Mouse (Mus musculus) hindbrain, embryonic 14.5 days (tissue): ENCODE measurements around the gene Krt222. TPM values are rescaled to one million over a fixed set of nuclear protein-coding genes. Genes with fewer than 3 reads are reported as not detected.

Experiments used
- ATAC-seq: fragments of 200-750 bp; cut with Nextera tagmentation; 2 replicates; pipeline ENCODE4 v1.8.0; 2017; ENCODE audit warnings: moderate number of reproducible peaks, mild to moderate bottlenecking, moderate TSS enrichment, moderate library complexity; ENCODE audit not compliant: low FRiP score
- DNase-seq: peaks from one replicate; pipeline ENCODE4 v3.0.0-alpha.2; 2015; ENCODE audit warnings: low spot score
- H3K27ac ChIP-seq: fragments of 300-500 bp; sonication (generic); 2 replicates; pipeline ENCODE4 v1.5.1; 2014; ENCODE audit warnings: mild to moderate bottlenecking, moderate library complexity
- H3K27me3 ChIP-seq: fragments of 300-500 bp; sonication (generic); 2 replicates; pipeline ENCODE4 v1.6.1; 2014; ENCODE audit warnings: mild to moderate bottlenecking, low read length, mixed read lengths; ENCODE audit not compliant: control insufficient read depth, insufficient read depth
- H3K36me3 ChIP-seq: fragments of 300-500 bp; sonication (generic); replicated peaks from 2 replicates; pipeline ENCODE4 v1.6.1; 2014; ENCODE audit not compliant: control insufficient read depth, insufficient read depth
- H3K4me1 ChIP-seq: fragments of 300-500 bp; sonication (generic); replicated peaks from 2 replicates; pipeline ENCODE4 v1.6.1; 2014; ENCODE audit warnings: antibody characterized with exemption, low read length, mixed read lengths; ENCODE audit not compliant: control insufficient read depth, insufficient read depth
- H3K4me2 ChIP-seq: fragments of 300-500 bp; sonication (generic); replicated peaks from 2 replicates; pipeline ENCODE4 v1.6.1; 2014; ENCODE audit warnings: mild to moderate bottlenecking, moderate library complexity
- H3K4me3 ChIP-seq: fragments of 300-500 bp; sonication (generic); replicated peaks from 2 replicates; pipeline ENCODE4 v1.5.1; 2014; ENCODE audit warnings: mild to moderate bottlenecking, low read length
- H3K9ac ChIP-seq: fragments of 300-500 bp; sonication (generic); 2 replicates; pipeline ENCODE4 v1.6.1; 2014
- H3K9me3 ChIP-seq: fragments of 300-500 bp; sonication (generic); 2 replicates; pipeline ENCODE4 v1.6.1; 2016; ENCODE audit warnings: low read length; ENCODE audit not compliant: control insufficient read depth
- WGBS: fragments of 180-500 bp; shearing (Covaris S2); extraction: QIAGEN DNeasy Blood & Tissue Kit; methylation state at CpG from one replicate; pipeline ENCODE4 v1.1.7; 2014; 5-methylcytosine and 5-hydroxymethylcytosine counted together
- polyA plus RNA-seq: library from polyadenylated mRNA; unstranded; fragments of >200 nt; fragmentation: Nextera tagmentation; extraction: Ambion mirVana; gene quantifications from 2 replicates; pipeline ENCODE4 v1.2.1, GENCODE M21; 2014

The Krt222 gene
- polyA plus RNA-seq: 7.3 and 9.3 TPM in 2 replicates

DNA sequence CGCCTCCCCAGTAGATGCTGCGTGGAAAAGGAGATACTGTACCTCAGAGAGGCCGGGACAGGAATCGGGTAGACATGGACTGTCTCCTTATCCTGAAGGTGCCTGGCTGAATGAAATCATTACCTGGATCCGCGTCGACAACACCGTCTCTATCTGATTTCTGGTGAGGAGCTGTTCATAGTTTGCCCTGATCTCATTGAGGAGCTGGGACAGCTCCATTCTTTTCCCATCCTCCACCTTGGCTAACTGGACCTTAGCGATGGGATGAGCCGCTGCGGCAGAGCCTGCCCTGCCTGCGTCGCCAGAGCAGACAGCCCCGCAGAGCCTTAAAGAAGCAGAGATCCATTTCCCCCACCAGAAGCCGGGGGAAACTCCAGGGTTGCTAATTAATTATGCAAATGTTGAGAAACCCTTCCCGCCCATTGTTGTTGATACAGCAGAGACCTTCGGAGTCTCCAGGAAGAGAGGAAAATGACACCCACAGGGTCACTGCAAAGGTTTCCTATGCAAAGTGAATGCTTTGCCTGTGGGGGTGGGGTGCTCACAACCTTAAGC is at the start of gene Krt222:
Gene Krt222 (minus strand): TSS at position 266 of the 555 bp plus-strand sequence.
- no peaks in the 10 kb centered on the region for H3K9me3 ChIP-seq
- no peaks in the 10 kb centered on the region for H3K36me3 ChIP-seq
- no peaks in the 10 kb centered on the region for H3K27me3 ChIP-seq
- ATAC-seq (no peak), DNase-seq (peak; percentile 43)
- peak within 1 kb of the TSS; percentile 57 for H3K4me2 ChIP-seq
- H3K4me3 ChIP-seq: peak within 1 kb of the TSS; percentile 31
- peak within 1 kb of the TSS; percentile 66 for H3K27ac ChIP-seq
- 6% methylated on average over 17 of the region's 17 CpGs for WGBS
- H3K4me1 ChIP-seq: no peaks in the 10 kb centered on the region
- H3K9ac ChIP-seq: peak within 1 kb of the TSS; percentile 53

DNA sequence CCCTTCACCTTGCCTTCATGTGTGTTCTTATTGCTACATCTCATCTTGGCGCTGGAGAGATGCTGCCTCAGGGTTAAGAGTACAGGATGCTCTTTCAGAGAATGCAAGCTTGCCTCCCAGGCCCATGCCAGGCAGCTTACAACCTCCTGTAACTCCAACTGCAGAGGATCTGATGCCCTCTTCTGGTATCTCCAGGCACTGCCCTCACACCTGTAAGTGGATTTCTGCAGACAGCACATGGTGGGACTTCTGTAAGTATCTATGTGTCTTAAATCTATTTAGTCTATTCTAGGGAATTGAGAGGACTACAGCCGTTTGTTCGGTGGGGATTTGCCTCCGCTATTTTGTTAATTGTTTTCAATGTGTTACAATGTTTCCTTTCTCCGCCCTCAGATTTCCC is 49.0 kb upstream of the Krt222 start:
- H3K9ac ChIP-seq: no peak overlapping the region
- H3K36me3 ChIP-seq: no peaks in the 10 kb centered on the region
- no peaks in the 10 kb centered on the region for H3K4me1 ChIP-seq
- no peak overlapping the region for H3K4me2 ChIP-seq
- DNase-seq: peak; percentile 29
- WGBS: 67% methylated on average over 5 of the region's 5 CpGs
- H3K4me3 ChIP-seq: no peak overlapping the region
- no peak for ATAC-seq
- no peak overlapping the region for H3K27ac ChIP-seq
- H3K9me3 ChIP-seq: no peaks in the 10 kb centered on the region
- no peaks in the 10 kb centered on the region for H3K27me3 ChIP-seq

DNA sequence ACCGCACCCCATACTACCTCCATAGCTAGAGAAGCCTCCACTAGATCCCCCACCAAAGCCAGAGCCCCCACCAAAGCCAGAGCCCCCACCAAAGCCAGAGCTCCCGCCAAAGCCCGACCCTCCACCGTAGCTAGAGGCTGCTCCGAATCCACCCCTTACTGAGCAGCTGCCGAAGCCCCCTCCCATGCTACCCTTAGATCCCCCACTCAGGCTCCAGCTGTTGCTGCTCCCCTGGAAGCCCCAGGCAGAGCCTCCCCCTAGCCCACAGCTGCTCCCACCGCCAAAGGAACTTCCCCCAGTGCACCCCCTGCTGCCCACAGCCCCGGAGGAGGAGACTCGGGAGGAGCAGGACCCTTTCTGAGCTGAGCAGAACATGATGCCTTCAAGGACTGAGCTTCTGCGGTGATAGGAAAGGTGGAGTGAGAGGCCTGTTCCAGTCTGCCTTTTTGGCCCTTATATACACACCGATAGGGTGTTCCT is 41.0 kb upstream of the Krt222 start, which contains the start of gene Krt24:
Gene Krt24 (minus strand): TSS at position 430 of the 480 bp plus-strand sequence.
- Histone ChIP-seq H3K36me3 (no peaks in the 10 kb centered on the region), H3K9me3 (no peaks in the 10 kb centered on the region), H3K4me1 (0 out of 2 replicates have a peak, but pooled peaks cover 7% of the 10 kb centered on the region), H3K4me3 (no peak within 1 kb of the TSS), H3K27me3 (no peaks in the 10 kb centered on the region), H3K9ac (no peak within 1 kb of the TSS), H3K27ac (no peak within 1 kb of the TSS), H3K4me2 (no peak within 1 kb of the TSS)
- ATAC-seq (no peak), DNase-seq (no peak)
- 49% methylated on average over 11 of the region's 11 CpGs for WGBS

DNA sequence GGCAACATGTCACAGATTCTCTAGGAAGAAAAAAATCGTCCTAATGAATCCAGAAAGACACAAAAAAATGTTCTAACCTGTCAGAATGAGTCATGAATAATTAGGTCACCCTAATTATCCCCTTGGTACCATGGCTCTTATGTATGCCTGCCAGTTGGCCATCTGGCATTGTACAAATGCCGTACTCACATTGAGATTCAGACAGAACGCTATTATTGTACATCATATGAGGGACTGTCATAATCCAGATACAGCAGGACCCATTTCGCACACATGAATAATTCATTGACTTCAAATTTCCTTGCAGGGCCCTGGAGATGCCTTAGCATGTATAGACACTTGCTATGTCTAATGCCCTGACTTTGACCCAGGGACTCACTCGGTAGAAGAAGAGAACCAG is 40.1 kb upstream of the Krt222 start:
- H3K27ac ChIP-seq: no peak overlapping the region
- DNase-seq: peak; percentile 48
- 50% methylated on average over 5 of the region's 5 CpGs for WGBS
- H3K4me3 ChIP-seq: no peak overlapping the region
- ATAC-seq: no peak
- no peak overlapping the region for H3K4me2 ChIP-seq
- H3K9ac ChIP-seq: no peak overlapping the region
- H3K36me3 ChIP-seq: no peaks in the 10 kb centered on the region
- H3K9me3 ChIP-seq: no peaks in the 10 kb centered on the region
- 0 out of 2 replicates have a peak, but pooled peaks cover 7% of the 10 kb centered on the region for H3K4me1 ChIP-seq
- no peaks in the 10 kb centered on the region for H3K27me3 ChIP-seq

DNA sequence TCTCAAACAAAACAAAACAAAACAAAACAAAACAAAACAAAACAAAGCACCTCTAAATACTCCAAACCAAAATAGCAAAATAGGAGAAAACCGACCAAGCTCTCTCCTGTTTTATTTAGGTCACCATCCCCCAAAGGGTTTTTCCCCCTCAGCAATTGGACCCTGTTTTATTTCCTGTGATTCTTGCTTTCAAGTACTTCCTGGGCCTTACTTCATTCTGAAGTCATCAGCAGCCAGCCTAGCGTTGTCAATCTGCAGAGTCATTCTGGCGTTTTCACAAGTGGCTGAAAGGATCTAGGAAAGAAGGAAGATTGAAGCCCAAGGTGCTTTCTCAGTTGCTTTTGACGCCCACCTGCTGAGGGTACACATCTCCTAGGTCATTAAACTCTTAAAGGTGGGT is 39.4 kb upstream of the Krt222 start:
- H3K9me3 ChIP-seq: no peaks in the 10 kb centered on the region
- 53% methylated on average over 4 of the region's 4 CpGs for WGBS
- 0 out of 2 replicates have a peak, but pooled peaks cover 7% of the 10 kb centered on the region for H3K4me1 ChIP-seq
- no peak overlapping the region for H3K4me2 ChIP-seq
- H3K9ac ChIP-seq: no peak overlapping the region
- no peaks in the 10 kb centered on the region for H3K36me3 ChIP-seq
- no peak for DNase-seq
- no peak overlapping the region for H3K4me3 ChIP-seq
- no peak overlapping the region for H3K27ac ChIP-seq
- no peaks in the 10 kb centered on the region for H3K27me3 ChIP-seq
- no peak for ATAC-seq

DNA sequence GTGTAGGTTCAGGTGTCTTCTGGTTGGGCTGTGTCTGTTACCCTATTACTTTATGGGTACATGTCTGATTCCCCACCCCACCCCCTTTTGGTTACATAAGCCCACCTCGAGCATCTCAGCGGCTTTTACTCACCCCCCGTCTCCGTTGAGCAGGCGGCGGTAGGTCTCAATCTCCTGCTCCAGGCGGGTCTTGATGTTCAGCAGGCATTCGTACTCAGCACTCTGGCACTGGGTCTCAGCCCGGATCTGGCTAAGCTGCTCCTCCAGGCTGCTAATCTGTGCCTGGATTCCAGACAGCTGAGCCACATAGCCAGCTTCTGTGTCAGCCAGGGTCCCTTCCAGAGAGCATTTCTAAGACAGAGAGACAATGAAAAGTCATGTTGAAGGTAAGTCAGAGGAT is 37.2 kb upstream of the Krt222 start:
- H3K4me2 ChIP-seq: no peak overlapping the region
- H3K9me3 ChIP-seq: no peaks in the 10 kb centered on the region
- 82% methylated on average over 9 of the region's 9 CpGs for WGBS
- DNase-seq: no peak
- H3K27me3 ChIP-seq: no peaks in the 10 kb centered on the region
- no peak overlapping the region for H3K4me3 ChIP-seq
- H3K4me1 ChIP-seq: 0 out of 2 replicates have a peak, but pooled peaks cover 7% of the 10 kb centered on the region
- no peak for ATAC-seq
- no peak overlapping the region for H3K27ac ChIP-seq
- no peaks in the 10 kb centered on the region for H3K36me3 ChIP-seq
- no peak overlapping the region for H3K9ac ChIP-seq

DNA sequence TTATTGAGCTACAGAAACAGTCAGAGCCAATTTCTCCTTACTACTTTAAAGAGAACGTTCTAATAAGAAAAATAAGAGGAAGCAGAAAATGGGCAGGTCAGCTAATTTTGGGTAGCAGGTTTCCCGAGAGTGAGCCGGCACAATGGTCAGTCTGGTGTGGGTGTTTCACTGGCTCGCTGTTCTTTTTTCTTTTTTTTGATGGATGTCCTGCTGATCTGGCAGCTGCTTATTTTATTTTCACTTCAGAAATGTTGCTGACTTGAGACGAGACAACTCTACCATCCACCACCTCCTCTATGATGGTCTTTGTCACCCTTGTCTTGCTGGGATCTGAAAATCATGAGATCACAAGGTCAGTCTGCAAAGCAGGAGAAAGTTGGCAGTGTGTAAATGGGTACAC is 36.1 kb upstream of the Krt222 start:
- H3K4me3 ChIP-seq: no peak overlapping the region
- no peaks in the 10 kb centered on the region for H3K9me3 ChIP-seq
- ATAC-seq: no peak
- H3K27me3 ChIP-seq: no peaks in the 10 kb centered on the region
- H3K27ac ChIP-seq: no peak overlapping the region
- H3K36me3 ChIP-seq: no peaks in the 10 kb centered on the region
- no peak overlapping the region for H3K4me2 ChIP-seq
- no peak overlapping the region for H3K9ac ChIP-seq
- DNase-seq: no peak
- 0 out of 2 replicates have a peak, but pooled peaks cover 7% of the 10 kb centered on the region for H3K4me1 ChIP-seq
- 64% methylated on average over 5 of the region's 5 CpGs for WGBS

DNA sequence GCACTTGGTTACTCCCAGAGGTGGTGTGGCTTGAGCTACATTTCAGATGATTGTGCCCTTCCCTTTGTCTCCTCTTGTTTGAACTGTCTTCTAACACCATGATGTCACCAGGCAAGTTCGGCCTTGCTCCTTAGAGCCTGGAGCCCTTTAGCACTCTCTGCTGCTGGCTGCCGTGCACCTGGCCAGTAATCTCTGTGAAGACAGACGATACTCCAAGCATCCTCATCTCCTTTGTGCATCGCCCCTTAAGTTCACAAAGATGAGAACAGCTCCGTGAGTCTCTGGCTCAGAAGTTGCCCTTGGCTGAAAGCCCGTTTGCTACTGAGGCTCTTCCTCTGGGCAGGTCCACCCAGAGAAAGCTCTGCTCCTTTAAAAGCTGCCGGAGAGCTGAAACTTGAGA is 32.9 kb upstream of the Krt222 start:
- H3K36me3 ChIP-seq: no peaks in the 10 kb centered on the region
- H3K4me1 ChIP-seq: no peaks in the 10 kb centered on the region
- no peak overlapping the region for H3K4me2 ChIP-seq
- H3K9ac ChIP-seq: no peak overlapping the region
- H3K27me3 ChIP-seq: no peaks in the 10 kb centered on the region
- ATAC-seq: no peak
- no peak for DNase-seq
- no peaks in the 10 kb centered on the region for H3K9me3 ChIP-seq
- no peak overlapping the region for H3K4me3 ChIP-seq
- H3K27ac ChIP-seq: no peak overlapping the region
- 75% methylated on average over 7 of the region's 7 CpGs for WGBS

DNA sequence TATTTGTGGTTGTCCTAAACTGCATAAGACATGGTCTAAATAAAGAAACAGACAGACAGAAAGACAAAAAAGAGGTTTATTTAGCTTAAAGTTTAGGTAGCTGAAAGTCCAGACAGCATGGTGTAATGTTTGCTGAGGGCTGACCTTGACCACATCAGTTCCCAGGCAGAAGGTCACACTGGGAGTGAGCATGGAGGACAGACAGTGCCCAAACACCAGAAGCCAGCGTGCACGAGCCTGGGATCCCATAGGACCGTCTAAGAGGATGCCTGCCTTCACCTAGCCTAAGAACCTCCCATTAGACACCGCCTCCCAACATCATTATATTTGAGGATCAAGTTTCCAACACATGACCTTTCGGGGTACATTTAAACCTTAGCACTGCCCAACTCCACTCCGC is 31.7 kb upstream of the Krt222 start:
- 81% methylated on average over 6 of the region's 6 CpGs for WGBS
- DNase-seq: no peak
- Histone ChIP-seq H3K4me3 (no peak overlapping the region), H3K27me3 (no peaks in the 10 kb centered on the region), H3K9ac (no peak overlapping the region), H3K4me2 (no peak overlapping the region), H3K27ac (no peak overlapping the region), H3K36me3 (no peaks in the 10 kb centered on the region), H3K4me1 (no peaks in the 10 kb centered on the region), H3K9me3 (no peaks in the 10 kb centered on the region)
- ATAC-seq: no peak

DNA sequence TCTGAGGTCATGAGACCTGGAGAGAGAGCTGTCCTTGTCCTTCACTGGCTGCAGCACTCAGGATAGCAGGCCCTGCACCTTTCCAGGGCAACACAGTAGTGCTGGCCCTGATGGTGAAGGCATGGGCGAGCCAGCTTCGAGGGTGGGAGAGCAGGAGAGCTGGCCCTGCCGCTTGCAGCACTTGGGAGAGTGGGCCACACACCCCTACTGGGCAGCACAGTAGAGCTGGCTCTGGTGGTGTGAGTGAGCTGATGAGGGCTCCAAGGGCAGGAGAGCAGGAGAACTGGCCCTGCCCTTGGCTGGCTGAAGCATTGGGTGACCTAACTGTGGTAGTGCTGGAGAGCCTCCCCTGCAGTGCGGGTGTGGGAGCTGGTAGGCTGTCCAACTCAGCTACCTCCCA is 28.8 kb upstream of the Krt222 start:
- Histone ChIP-seq H3K27ac (no peak overlapping the region), H3K9ac (no peak overlapping the region), H3K4me2 (no peak overlapping the region), H3K36me3 (no peaks in the 10 kb centered on the region), H3K4me1 (no peaks in the 10 kb centered on the region), H3K9me3 (no peaks in the 10 kb centered on the region), H3K27me3 (no peaks in the 10 kb centered on the region), H3K4me3 (no peak overlapping the region)
- DNase-seq (no peak), ATAC-seq (no peak)
- 96% methylated on average over 4 of the region's 4 CpGs for WGBS
